In the genomic region with DNA sequence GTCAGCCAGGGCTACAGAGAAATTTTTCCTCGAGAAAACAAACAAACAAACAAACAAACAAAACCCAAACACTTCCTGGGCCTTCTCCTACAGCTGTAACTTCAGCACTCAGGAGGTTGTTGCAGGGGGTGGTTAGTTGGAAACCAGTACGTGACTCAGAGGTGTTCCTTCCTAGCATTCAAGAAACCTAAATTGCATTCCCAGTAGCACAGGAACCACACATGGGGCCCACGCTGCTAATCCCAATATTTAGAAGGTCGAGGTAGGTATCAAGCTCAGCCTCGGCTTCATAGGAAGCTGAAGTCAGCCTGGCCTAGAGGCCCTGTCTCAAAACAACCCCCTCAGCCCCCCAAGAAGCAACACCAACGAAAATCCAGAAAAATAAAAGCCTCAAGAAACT, we compare ENCODE assay signal across 9 mouse cellular contexts. TPM values are rescaled to one million over a fixed set of nuclear protein-coding genes. Genes with fewer than 3 reads are reported as not detected.
DNase-seq lines count a peak whose midpoint lies in the region; ATAC-seq and TF ChIP-seq lines count a peak whose summit lies in the region.
"Had no signal": no experiment of that assay in that cellular context is flagged by ENCODE, and none has a peak within 500 bp of the region (broad histone marks: within the 10 kb centered on the region; RNA-seq: fewer than 3 reads in every experiment).

No protein-coding gene starts in this region.

- no peaks in the 10 kb centered on the region for H3K27me3 ChIP-seq in embryonic facial prominence, embryonic 13.5 days
- H3K27me3 ChIP-seq in limb, embryonic 11.5 days (ENCODE audit: control insufficient read depth, insufficient read depth, low read length), result no peaks in the 10 kb centered on the region
- H3K27me3 ChIP-seq in stomach, embryonic 14.5 days (ENCODE audit: control insufficient read depth, insufficient read depth, low read length), result no peaks in the 10 kb centered on the region

- peaks cover 28% of the 10 kb centered on the region for H3K4me1 ChIP-seq in embryonic facial prominence, embryonic 13.5 days
- H3K4me1 ChIP-seq in limb, embryonic 11.5 days (ENCODE audit: control insufficient read depth, insufficient read depth, low read length), result peaks cover 3% of the 10 kb centered on the region; the same call in 1 of the 2 replicates
- peaks cover 4% of the 10 kb centered on the region; the same call in 1 of the 2 replicates for H3K4me1 ChIP-seq in stomach, embryonic 14.5 days (ENCODE audit: control insufficient read depth, insufficient read depth, low read length)

- DNase-seq in layer of hippocampus, adult 2 months (ENCODE audit: low spot score in 2 of 2), result no peak
- DNase-seq in layer of hippocampus, postnatal 25 days (ENCODE audit: extremely low spot score in 1 of 2, low spot score in 1 of 2), result no peak
- no peak for DNase-seq in limb, embryonic 11.5 days (ENCODE audit: low spot score)
- no peak for DNase-seq in embryo, embryonic 10.5 days (ENCODE audit: low spot score)
- DNase-seq in adrenal gland, postnatal 10 days, result no peak
- DNase-seq: kidney, adult 9 months had no signal

- WGBS in embryonic facial prominence, embryonic 13.5 days, result 19% methylated on average over 6 of the region's 6 CpGs
- 32% methylated on average over 6 of the region's 6 CpGs for WGBS in limb, embryonic 11.5 days
- WGBS in stomach, embryonic 14.5 days, result 17% methylated on average over 6 of the region's 6 CpGs

- peak overlapping the region; percentile 91 for H3K9ac ChIP-seq in embryonic facial prominence, embryonic 13.5 days
- peak overlapping the region; percentile 76 for H3K9ac ChIP-seq in limb, embryonic 11.5 days (ENCODE audit: low read length)
- peak overlapping the region; percentile 90; the same call in 1 of the 2 replicates for H3K9ac ChIP-seq in stomach, embryonic 14.5 days (replicated peaks; ENCODE audit: low read depth, low read length)

- H3K9me3 ChIP-seq in embryonic facial prominence, embryonic 13.5 days, result no peaks in the 10 kb centered on the region
- H3K9me3 ChIP-seq in limb, embryonic 11.5 days (ENCODE audit: control insufficient read depth, low read length), result no peaks in the 10 kb centered on the region
- no peaks in the 10 kb centered on the region for H3K9me3 ChIP-seq in stomach, embryonic 14.5 days (ENCODE audit: control insufficient read depth, low read depth, low read length)

- H3K4me3 ChIP-seq in layer of hippocampus, adult 2 months, result peak overlapping the region; percentile 94
- peak overlapping the region; percentile 70 for H3K4me3 ChIP-seq in embryonic facial prominence, embryonic 13.5 days
- H3K4me3 ChIP-seq in limb, embryonic 11.5 days (ENCODE audit: low read depth, low read length), result peak overlapping the region; percentile 85
- peak overlapping the region; percentile 90 for H3K4me3 ChIP-seq in stomach, embryonic 14.5 days (ENCODE audit: low read depth, low read length)

- no peak for TF ChIP-seq CTCF in layer of hippocampus, adult 2 months (conservative IDR thresholded peaks at IDR 0.05)

- H3K27ac ChIP-seq in layer of hippocampus, adult 2 months, result no peak overlapping the region
- H3K27ac ChIP-seq in embryonic facial prominence, embryonic 13.5 days, result no peak overlapping the region
- no peak overlapping the region for H3K27ac ChIP-seq in limb, embryonic 11.5 days (replicated peaks; ENCODE audit: low read depth, low read length)
- no peak overlapping the region for H3K27ac ChIP-seq in stomach, embryonic 14.5 days (ENCODE audit: low read length)

- H3K4me2 ChIP-seq in embryonic facial prominence, embryonic 13.5 days, result peak overlapping the region; percentile 96
- H3K4me2 ChIP-seq in limb, embryonic 11.5 days (ENCODE audit: low read depth, severe bottlenecking), result peak overlapping the region; percentile 88
- H3K4me2 ChIP-seq in stomach, embryonic 14.5 days (replicated peaks; ENCODE audit: low read depth, low read length), result peak overlapping the region; percentile 100

- peaks cover 34% of the 10 kb centered on the region for H3K36me3 ChIP-seq in embryonic facial prominence, embryonic 13.5 days
- peaks cover 2% of the 10 kb centered on the region for H3K36me3 ChIP-seq in limb, embryonic 11.5 days (ENCODE audit: control insufficient read depth, insufficient read depth, low read length)
- H3K36me3 ChIP-seq in stomach, embryonic 14.5 days (ENCODE audit: control insufficient read depth, insufficient read depth, low read length), result peaks cover 16% of the 10 kb centered on the region

- no peak for ATAC-seq in embryonic facial prominence, embryonic 13.5 days (ENCODE audit: insufficient number of reproducible peaks, insufficient read depth, low FRiP score, low TSS enrichment, low read depth)
- ATAC-seq in limb, embryonic 11.5 days (ENCODE audit: insufficient number of reproducible peaks, low FRiP score, low TSS enrichment, low read depth), result no peak
- no peak for ATAC-seq in stomach, embryonic 14.5 days (ENCODE audit: insufficient number of reproducible peaks, insufficient read depth, low FRiP score, low read depth)
- no peak for ATAC-seq in monocyte, adult 5-6 weeks (replicated peaks; ENCODE audit: insufficient number of reproducible peaks, low FRiP score, low TSS enrichment, poor library complexity, severe bottlenecking)

RNA-seq across cellular contexts. Expression of gene Ubl5, which starts 1.2 kb away (rescaled TPM):
- total RNA-seq in layer of hippocampus, adult 2 months (2021), result 100 to 1,000 TPM; 277 to 326 TPM
- total RNA-seq in layer of hippocampus, postnatal 25 days (2021), result 100 to 1,000 TPM; 307 to 354 TPM
- 394 and 448 TPM in 2 replicates for polyA plus RNA-seq in embryonic facial prominence, embryonic 13.5 days (2015; fragmentation: Nextera tagmentation; extraction: Ambion mirVana)
- polyA plus RNA-seq in limb, embryonic 11.5 days (2014; fragmentation: Nextera tagmentation; extraction: Ambion mirVana), result 379 and 389 TPM in 2 replicates
- 362 and 386 TPM in 2 replicates for polyA plus RNA-seq in stomach, embryonic 14.5 days (2014; fragmentation: Nextera tagmentation; extraction: Ambion mirVana)
- total RNA-seq in monocyte, adult 5-6 weeks (2017), result 124 to 185 TPM (median 175 TPM) in 3 replicates
- 100 to 1,000 TPM; 295 to 301 TPM for total RNA-seq in adrenal gland, postnatal 10 days (2021)

RNA-seq across cellular contexts. Expression of gene Fbxl12, which starts 3.1 kb away (rescaled TPM):
- total RNA-seq in layer of hippocampus, adult 2 months (2021), result 10 to 100 TPM; 25.5 to 27.7 TPM
- total RNA-seq in layer of hippocampus, postnatal 25 days (2021), result 10 to 100 TPM; 14.7 to 23.3 TPM
- 15.5 and 17.7 TPM in 2 replicates for polyA plus RNA-seq in embryonic facial prominence, embryonic 13.5 days (2015; fragmentation: Nextera tagmentation; extraction: Ambion mirVana)
- 11.7 and 14.1 TPM in 2 replicates for polyA plus RNA-seq in limb, embryonic 11.5 days (2014; fragmentation: Nextera tagmentation; extraction: Ambion mirVana)
- 12.2 and 13.5 TPM in 2 replicates for polyA plus RNA-seq in stomach, embryonic 14.5 days (2014; fragmentation: Nextera tagmentation; extraction: Ambion mirVana)
- 12.6 to 30.1 TPM (median 19.3 TPM) in 3 replicates for total RNA-seq in monocyte, adult 5-6 weeks (2017)
- 10 to 100 TPM; 16.8 to 24.5 TPM for total RNA-seq in adrenal gland, postnatal 10 days (2021)

RNA-seq across cellular contexts. Expression of gene Pin1, which starts 10.4 kb away (rescaled TPM):
- total RNA-seq in layer of hippocampus, adult 2 months (2021), result 10 to 100 TPM; 32.8 to 34.0 TPM
- total RNA-seq in layer of hippocampus, postnatal 25 days (2021), result 10 to 100 TPM; 31.6 to 35.8 TPM
- polyA plus RNA-seq in embryonic facial prominence, embryonic 13.5 days (2015; fragmentation: Nextera tagmentation; extraction: Ambion mirVana), result 48.3 and 52.3 TPM in 2 replicates
- polyA plus RNA-seq in limb, embryonic 11.5 days (2014; fragmentation: Nextera tagmentation; extraction: Ambion mirVana), result 65.0 and 66.4 TPM in 2 replicates
- polyA plus RNA-seq in stomach, embryonic 14.5 days (2014; fragmentation: Nextera tagmentation; extraction: Ambion mirVana), result 45.7 and 46.5 TPM in 2 replicates
- total RNA-seq in monocyte, adult 5-6 weeks (2017), result 7.1 to 11.7 TPM (median 8.4 TPM) in 3 replicates
- total RNA-seq in adrenal gland, postnatal 10 days (2021), result 10 to 100 TPM; 19.5 to 20.7 TPM
